Mouse (Mus musculus): Measurements from ENCODE around the gene Acp7.

- no peak for TF ChIP-seq CTCF (IDR thresholded peaks at IDR 0.05; ENCODE audit: control insufficient read depth, insufficient read depth, insufficient replicate concordance, low read depth, low read length)
- no peak for TF ChIP-seq POLR2A (IDR thresholded peaks at IDR 0.05; ENCODE audit: control insufficient read depth, low read depth, low read length)
These were observed 25.3 kb upstream of the Acp7 start for GRCm38 (mm10) chr7:28656430-28656829.

Data from testis, adult 2 months (tissue).